Mouse (Mus musculus) embryonic facial prominence, embryonic 14.5 days (tissue): ENCODE results near the gene Trim75. TPM values are rescaled to one million over a fixed set of nuclear protein-coding genes. Genes with fewer than 3 reads are reported as not detected.

Experiments used
- ATAC-seq: fragments of 200-750 bp; cut with Nextera tagmentation; 2 replicates; pipeline ENCODE4 v1.8.0; 2017; ENCODE audit warnings: low read depth, moderate number of reproducible peaks, moderate TSS enrichment
- DNase-seq: peaks from one replicate; pipeline ENCODE4 v3.0.0-alpha.2; 2015; ENCODE audit warnings: low spot score
- H3K27ac ChIP-seq: fragments of 300-500 bp; sonication (generic); replicated peaks from 2 replicates; pipeline ENCODE4 v1.5.1; 2014; ENCODE audit warnings: low read depth, mild to moderate bottlenecking, low read length, moderate library complexity
- H3K27me3 ChIP-seq: fragments of 300-500 bp; sonication (generic); replicated peaks from 2 replicates; pipeline ENCODE4 v1.6.1; 2014; ENCODE audit warnings: low read length; ENCODE audit not compliant: control insufficient read depth, insufficient read depth
- H3K36me3 ChIP-seq: fragments of 300-500 bp; sonication (generic); 2 replicates; pipeline ENCODE4 v1.6.1; 2014; ENCODE audit warnings: low read length, mixed read lengths; ENCODE audit not compliant: control insufficient read depth, insufficient read depth
- H3K4me1 ChIP-seq: fragments of 300-500 bp; sonication (generic); 2 replicates; pipeline ENCODE4 v1.6.1; 2014; ENCODE audit warnings: antibody characterized with exemption, low read length; ENCODE audit not compliant: control insufficient read depth, insufficient read depth
- H3K4me2 ChIP-seq: fragments of 300-500 bp; sonication (generic); 2 replicates; pipeline ENCODE4 v1.6.1; 2014; ENCODE audit warnings: low read depth, mild to moderate bottlenecking, low read length, moderate library complexity, mixed read lengths
- H3K4me3 ChIP-seq: fragments of 300-500 bp; sonication (generic); 2 replicates; pipeline ENCODE4 v1.5.1; 2014; ENCODE audit warnings: low read depth, mild to moderate bottlenecking, low read length
- H3K9ac ChIP-seq: fragments of 300-500 bp; sonication (generic); 2 replicates; pipeline ENCODE4 v1.6.1; 2014; ENCODE audit warnings: low read depth, mild to moderate bottlenecking, low read length, moderate library complexity, mixed read lengths
- H3K9me3 ChIP-seq: fragments of 300-500 bp; sonication (generic); 2 replicates; pipeline ENCODE4 v1.6.1; 2016; ENCODE audit warnings: low read length; ENCODE audit not compliant: control insufficient read depth
- WGBS: fragments of 180-500 bp; shearing (Covaris S2); extraction: QIAGEN DNeasy Blood & Tissue Kit; methylation state at CpG from one replicate; pipeline ENCODE4 v1.1.7; 2014; 5-methylcytosine and 5-hydroxymethylcytosine counted together
- polyA plus RNA-seq: library from polyadenylated mRNA; unstranded; fragments of >200 nt; fragmentation: Nextera tagmentation; extraction: Ambion mirVana; gene quantifications from 2 replicates; pipeline ENCODE4 v1.2.1, GENCODE M21; 2014

Gene Trim75
- polyA plus RNA-seq, 1 experiment from 2014 or later = not detected

GRCm38 (mm10) chr8:64934997-64935396 is 52.6 kb downstream of the Trim75 start:
- no peak overlapping the region for H3K4me2 ChIP-seq
- H3K27ac ChIP-seq = no peak overlapping the region
- WGBS = 59% methylated on average over 3 of the region's 3 CpGs
- no peak for DNase-seq
- H3K36me3 ChIP-seq = no peaks in the 10 kb centered on the region
- H3K4me1 ChIP-seq = no peaks in the 10 kb centered on the region
- H3K9ac ChIP-seq = no peak overlapping the region
- H3K27me3 ChIP-seq = no peaks in the 10 kb centered on the region
- no peak for ATAC-seq
- no peak overlapping the region for H3K4me3 ChIP-seq
- H3K9me3 ChIP-seq = no peaks in the 10 kb centered on the region

Other genes with a start within 250 kb of the Trim75 start
- gene Klhl2, start 137.8 kb downstream of the Trim75 start, polyA plus RNA-seq = 10.4 and 13.2 TPM in 2 replicates
- 23.2 and 25.5 TPM in 2 replicates for gene Tmem192, start 40.6 kb downstream of the Trim75 start, polyA plus RNA-seq
- 0.17 TPM in 1 of 2 replicates, not detected in the other for gene Trim61, start 30.7 kb upstream of the Trim75 start, polyA plus RNA-seq
- gene Trim60, start 30.8 kb upstream of the Trim75 start, polyA plus RNA-seq = not detected in 2 replicates
- 4.0 TPM in 2 replicates for gene Apela, start 49.5 kb upstream of the Trim75 start, polyA plus RNA-seq
- gene Gm10663, start 87.2 kb upstream of the Trim75 start, polyA plus RNA-seq = not detected in 2 replicates
- 0.13 and 0.15 TPM in 2 replicates for gene BC030870, start 141.7 kb upstream of the Trim75 start, polyA plus RNA-seq